16 mouse cellular contexts compared by ENCODE assay signal in the genomic region with DNA sequence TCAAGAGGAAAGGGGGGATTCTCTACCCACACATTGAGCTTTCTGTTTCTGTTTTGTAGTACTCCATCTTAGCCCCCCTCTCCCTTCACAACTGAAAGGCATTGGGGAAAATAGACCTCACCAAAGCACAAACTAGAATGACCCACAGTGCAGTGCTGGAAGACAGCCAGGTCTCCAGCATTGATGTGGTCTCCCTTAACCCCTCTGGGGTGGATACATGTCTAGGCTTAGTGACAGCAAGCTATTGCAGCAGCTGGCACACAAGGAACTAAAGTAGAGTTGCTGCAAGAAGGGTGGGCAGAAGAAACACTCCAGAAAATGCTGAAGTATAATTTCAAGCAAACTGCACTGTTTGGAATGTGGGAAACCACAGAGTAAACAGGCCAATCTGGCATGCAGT. TPM values are rescaled to one million over a fixed set of nuclear protein-coding genes. Genes with fewer than 3 reads are reported as not detected.
A peak's percentile ranks its signal among the peaks of the same experiment; 100 is the strongest.
DNase-seq lines count a peak whose midpoint lies in the region; ATAC-seq and TF ChIP-seq lines count a peak whose summit lies in the region.
"Had no signal": no experiment of that assay in that cellular context is flagged by ENCODE, and none has a peak within 500 bp of the region (broad histone marks: within the 10 kb centered on the region; RNA-seq: fewer than 3 reads in every experiment).

No protein-coding gene starts in this region.

- H3K4me3 ChIP-seq in limb, embryonic 12.5 days (replicated peaks) = no peak overlapping the region
- H3K4me3 ChIP-seq in limb, embryonic 10.5 days = no peak overlapping the region
- H3K4me3 ChIP-seq in embryonic facial prominence, embryonic 14.5 days (ENCODE audit: low read depth, low read length) = no peak overlapping the region
- no peak overlapping the region for H3K4me3 ChIP-seq in limb, embryonic 13.5 days
- no peak overlapping the region for H3K4me3 ChIP-seq in gastrocnemius, adult 2 months
- H3K4me3 ChIP-seq: heart, embryonic 10.5 days; left cerebral cortex, adult 2 months; liver, embryonic 13.5 days; midbrain, embryonic 12.5 days had no signal

- DNase-seq in limb, embryonic 10.5 days (ENCODE audit: low spot score) = no peak
- DNase-seq in NIH3T3 (ENCODE audit: low read depth) = peak; percentile 54
- DNase-seq in embryonic facial prominence, embryonic 14.5 days (ENCODE audit: low spot score) = peak; percentile 88
- DNase-seq in heart, adult 9 months (ENCODE audit: low spot score in 2 of 2) = no peak
- no peak for DNase-seq in gastrocnemius, adult 2 months
- DNase-seq in retina, embryonic 14.5 days (ENCODE audit: low spot score) = no peak
- DNase-seq: adrenal gland, postnatal 14 days; kidney, postnatal 36 days; liver, embryonic 13.5 days had no signal

- TF ChIP-seq CTCF in gastrocnemius, adult 2 months (IDR thresholded peaks at IDR 0.05) = no peak

- ATAC-seq in limb, embryonic 12.5 days (ENCODE audit: insufficient number of reproducible peaks, insufficient read depth, low FRiP score, low TSS enrichment, low read depth) = no peak
- peak; percentile 88 for ATAC-seq in embryonic facial prominence, embryonic 14.5 days (ENCODE audit: low read depth)
- ATAC-seq in limb, embryonic 13.5 days (ENCODE audit: low FRiP score, low read depth) = peak; percentile 54; the same call in 1 of the 2 replicates
- ATAC-seq: inflammation-experienced regulatory T-cells, adult 6 months had no signal

- H3K27ac ChIP-seq in limb, embryonic 12.5 days = peak overlapping the region; percentile 62
- no peak overlapping the region for H3K27ac ChIP-seq in limb, embryonic 10.5 days
- H3K27ac ChIP-seq in embryonic facial prominence, embryonic 14.5 days (replicated peaks; ENCODE audit: low read depth, low read length) = no peak overlapping the region; the same call in 1 of the 2 replicates
- 0 out of 2 replicates have a peak overlapping the region, but pooled peaks have one; percentile 28 for H3K27ac ChIP-seq in limb, embryonic 13.5 days
- H3K27ac ChIP-seq in gastrocnemius, adult 2 months = no peak overlapping the region
- H3K27ac ChIP-seq: heart, embryonic 10.5 days; left cerebral cortex, adult 2 months; liver, embryonic 13.5 days; midbrain, embryonic 12.5 days; stomach, postnatal 0 days had no signal

- no peak overlapping the region for H3K9ac ChIP-seq in limb, embryonic 12.5 days (replicated peaks)
- H3K9ac ChIP-seq in embryonic facial prominence, embryonic 14.5 days (ENCODE audit: low read depth, low read length) = no peak overlapping the region
- H3K9ac ChIP-seq in limb, embryonic 13.5 days = no peak overlapping the region
- H3K9ac ChIP-seq: liver, embryonic 13.5 days; midbrain, embryonic 12.5 days had no signal

- intact Hi-C loops in gastrocnemius, adult 2 months (cut with DNase I) = no loop called here

- no peaks in the 10 kb centered on the region for H3K27me3 ChIP-seq in limb, embryonic 12.5 days
- no peaks in the 10 kb centered on the region for H3K27me3 ChIP-seq in limb, embryonic 10.5 days (ENCODE audit: low read depth, poor library complexity, severe bottlenecking)
- H3K27me3 ChIP-seq in embryonic facial prominence, embryonic 14.5 days (replicated peaks; ENCODE audit: control insufficient read depth, insufficient read depth, low read length) = no peaks in the 10 kb centered on the region
- H3K27me3 ChIP-seq in limb, embryonic 13.5 days = no peaks in the 10 kb centered on the region
- H3K27me3 ChIP-seq: liver, embryonic 13.5 days; midbrain, embryonic 12.5 days had no signal

- no peaks in the 10 kb centered on the region for H3K9me3 ChIP-seq in limb, embryonic 12.5 days
- H3K9me3 ChIP-seq in limb, embryonic 10.5 days (replicated peaks) = no peaks in the 10 kb centered on the region
- no peaks in the 10 kb centered on the region for H3K9me3 ChIP-seq in embryonic facial prominence, embryonic 14.5 days (ENCODE audit: control insufficient read depth, low read length)
- H3K9me3 ChIP-seq in limb, embryonic 13.5 days = no peaks in the 10 kb centered on the region
- H3K9me3 ChIP-seq: heart, embryonic 10.5 days; liver, embryonic 13.5 days; midbrain, embryonic 12.5 days had no signal

- no peak overlapping the region for H3K4me2 ChIP-seq in limb, embryonic 12.5 days
- no peak overlapping the region for H3K4me2 ChIP-seq in embryonic facial prominence, embryonic 14.5 days (ENCODE audit: low read depth, low read length)
- no peak overlapping the region for H3K4me2 ChIP-seq in limb, embryonic 13.5 days (replicated peaks)
- H3K4me2 ChIP-seq: liver, embryonic 13.5 days; midbrain, embryonic 12.5 days had no signal

- H3K36me3 ChIP-seq in limb, embryonic 12.5 days = no peaks in the 10 kb centered on the region
- H3K36me3 ChIP-seq in limb, embryonic 10.5 days = no peaks in the 10 kb centered on the region
- no peaks in the 10 kb centered on the region for H3K36me3 ChIP-seq in embryonic facial prominence, embryonic 14.5 days (ENCODE audit: control insufficient read depth, insufficient read depth, low read length)
- no peaks in the 10 kb centered on the region for H3K36me3 ChIP-seq in limb, embryonic 13.5 days
- H3K36me3 ChIP-seq: heart, embryonic 10.5 days; liver, embryonic 13.5 days; midbrain, embryonic 12.5 days had no signal

- peaks cover 14% of the 10 kb centered on the region; the same call in 1 of the 2 replicates for H3K4me1 ChIP-seq in limb, embryonic 12.5 days (replicated peaks)
- H3K4me1 ChIP-seq in limb, embryonic 10.5 days = no peaks in the 10 kb centered on the region; the same call in 1 of the 2 replicates
- peaks cover 6% of the 10 kb centered on the region; the same call in 1 of the 2 replicates for H3K4me1 ChIP-seq in embryonic facial prominence, embryonic 14.5 days (ENCODE audit: control insufficient read depth, insufficient read depth, low read length)
- H3K4me1 ChIP-seq in limb, embryonic 13.5 days = peaks cover 13% of the 10 kb centered on the region; the same call in 1 of the 2 replicates
- H3K4me1 ChIP-seq: heart, embryonic 10.5 days; liver, embryonic 13.5 days; midbrain, embryonic 12.5 days had no signal

RNA-seq across cellular contexts. Expression of a gene that starts 45.1 kb away (rescaled TPM):
- polyA plus RNA-seq in limb, embryonic 12.5 days (2016; fragmentation: Nextera tagmentation; extraction: Ambion mirVana) = 62.4 and 64.0 TPM in 2 replicates
- 13.2 and 17.5 TPM in 2 replicates for polyA plus RNA-seq in limb, embryonic 10.5 days (2016; fragmentation: Nextera tagmentation; extraction: Ambion mirVana)
- 195 and 224 TPM in 2 replicates for polyA plus RNA-seq in embryonic facial prominence, embryonic 14.5 days (2014; fragmentation: Nextera tagmentation; extraction: Ambion mirVana)
- 128 TPM in 2 replicates for polyA plus RNA-seq in limb, embryonic 13.5 days (2015; fragmentation: Nextera tagmentation; extraction: Ambion mirVana)
- total RNA-seq in gastrocnemius, adult 2 months (2021) = 100 to 1,000 TPM; 354 to 497 TPM

Comparison
In these comparisons a context has a peak if more than half of its experiments do, and no peak if none do; other contexts are left out.
1. H3K27ac ChIP-seq: peak in limb, embryonic 12.5 days (single experiment) and limb, embryonic 13.5 days (single experiment); none in limb, embryonic 10.5 days (single experiment), embryonic facial prominence, embryonic 14.5 days (single experiment) and gastrocnemius, adult 2 months (single experiment).
2. DNase-seq: peak in NIH3T3 (single experiment) and embryonic facial prominence, embryonic 14.5 days (single experiment); none in limb, embryonic 10.5 days (single experiment), heart, adult 9 months (0 of 2), gastrocnemius, adult 2 months (single experiment) and retina, embryonic 14.5 days (single experiment).